Mouse (Mus musculus) neural tube, embryonic 13.5 days (tissue): ENCODE results near the gene Dagla. TPM values are rescaled to one million over a fixed set of nuclear protein-coding genes. Genes with fewer than 3 reads are reported as not detected.
A peak's percentile ranks its signal among the peaks of the same experiment; 100 is the strongest.

Experiments used
- ATAC-seq: fragments of 200-750 bp; cut with Nextera tagmentation; 2 replicates; pipeline ENCODE4 v1.8.0; 2017; ENCODE audit warnings: low read depth, mild to moderate bottlenecking, moderate TSS enrichment, moderate library complexity
- H3K27ac ChIP-seq: fragments of 300-500 bp; sonication (generic); replicated peaks from 2 replicates; pipeline ENCODE4 v1.5.1; 2015; ENCODE audit warnings: moderate library complexity, mild to moderate bottlenecking, inconsistent platforms
- H3K27me3 ChIP-seq: fragments of 300-500 bp; sonication (generic); 2 replicates; pipeline ENCODE4 v1.6.1; 2015; ENCODE audit warnings: mild to moderate bottlenecking, inconsistent platforms
- H3K36me3 ChIP-seq: fragments of 300-500 bp; sonication (generic); 2 replicates; pipeline ENCODE4 v1.6.1; 2015; ENCODE audit warnings: mild to moderate bottlenecking, inconsistent platforms
- H3K4me1 ChIP-seq: fragments of 300-500 bp; sonication (generic); replicated peaks from 2 replicates; pipeline ENCODE4 v1.6.1; 2015; ENCODE audit warnings: inconsistent platforms
- H3K4me2 ChIP-seq: fragments of 300-500 bp; sonication (generic); 2 replicates; pipeline ENCODE4 v1.6.1; 2015; ENCODE audit warnings: inconsistent platforms, mild to moderate bottlenecking, moderate library complexity
- H3K4me3 ChIP-seq: fragments of 300-500 bp; sonication (generic); 2 replicates; pipeline ENCODE4 v1.5.1; 2015; ENCODE audit warnings: mild to moderate bottlenecking, inconsistent platforms
- H3K9ac ChIP-seq: fragments of 300-500 bp; sonication (generic); 2 replicates; pipeline ENCODE4 v1.6.1; 2015; ENCODE audit warnings: moderate library complexity, mild to moderate bottlenecking, inconsistent platforms
- H3K9me3 ChIP-seq: fragments of 300-500 bp; sonication (generic); 2 replicates; pipeline ENCODE4 v1.6.1; 2016; ENCODE audit warnings: inconsistent platforms
- WGBS: fragments of 180-500 bp; shearing (Covaris S2); methylation state at CpG from one replicate; pipeline ENCODE4 v1.1.7; 2015; 5-methylcytosine and 5-hydroxymethylcytosine counted together
- polyA plus RNA-seq: library from polyadenylated mRNA; unstranded; fragments of >200 nt; fragmentation: Nextera tagmentation; extraction: Ambion mirVana; gene quantifications from 2 replicates; pipeline ENCODE4 v1.2.1, GENCODE M21; 2015

Dagla gene
- 6.3 and 6.4 TPM in 2 replicates for polyA plus RNA-seq

DNA sequence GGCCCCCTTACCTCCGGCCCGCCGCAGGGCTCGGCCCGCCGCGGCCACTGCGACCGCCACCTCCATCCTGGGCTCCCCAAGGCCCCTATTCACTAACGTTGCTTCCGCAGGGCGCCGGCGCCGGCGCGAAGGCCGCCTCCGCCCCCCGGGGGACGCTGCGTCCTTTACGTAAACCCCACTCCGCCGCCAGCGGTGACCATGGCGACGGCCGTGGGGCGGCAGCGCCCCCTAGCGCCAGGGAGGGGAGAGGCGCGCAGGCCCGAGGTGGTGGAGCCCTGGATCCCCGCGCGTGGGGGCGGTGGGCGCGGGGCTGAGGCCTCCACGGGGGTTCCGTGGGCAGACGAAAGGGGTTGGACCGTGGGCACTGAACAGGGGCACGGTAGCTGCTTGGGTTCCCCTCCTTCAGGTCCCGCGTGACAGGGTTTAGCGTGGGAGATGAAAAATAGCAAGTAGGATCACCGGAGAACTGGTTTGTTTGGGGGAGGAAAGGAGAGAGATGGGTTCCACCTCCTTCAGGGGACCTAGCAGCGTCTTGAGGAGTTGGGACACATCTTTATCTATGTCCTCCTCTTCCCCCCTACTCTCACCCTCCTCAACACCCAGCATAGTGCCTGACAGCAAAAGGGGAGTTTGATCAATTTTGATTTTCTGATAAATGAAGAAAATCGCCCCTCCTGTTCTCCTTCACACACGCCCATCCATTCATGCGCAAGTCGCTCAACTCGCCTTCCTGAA is at the start of gene Dagla:
Gene Dagla, minus strand, starts transcription at position 68 of the 735 bp plus-strand sequence.
- peak within 1 kb of the TSS; percentile 91 for H3K9ac ChIP-seq
- WGBS, result 10% methylated on average over 48 of the region's 56 CpGs
- peak within 1 kb of the TSS; percentile 79 for H3K4me3 ChIP-seq
- H3K27ac ChIP-seq, result no peak within 1 kb of the TSS
- H3K36me3 ChIP-seq, result no peaks in the 10 kb centered on the region
- H3K4me2 ChIP-seq, result peak within 1 kb of the TSS; percentile 85
- peaks cover 30% of the 10 kb centered on the region for H3K27me3 ChIP-seq
- peak; percentile 85 for ATAC-seq
- H3K4me1 ChIP-seq, result peaks cover 22% of the 10 kb centered on the region
- H3K9me3 ChIP-seq, result no peaks in the 10 kb centered on the region

DNA sequence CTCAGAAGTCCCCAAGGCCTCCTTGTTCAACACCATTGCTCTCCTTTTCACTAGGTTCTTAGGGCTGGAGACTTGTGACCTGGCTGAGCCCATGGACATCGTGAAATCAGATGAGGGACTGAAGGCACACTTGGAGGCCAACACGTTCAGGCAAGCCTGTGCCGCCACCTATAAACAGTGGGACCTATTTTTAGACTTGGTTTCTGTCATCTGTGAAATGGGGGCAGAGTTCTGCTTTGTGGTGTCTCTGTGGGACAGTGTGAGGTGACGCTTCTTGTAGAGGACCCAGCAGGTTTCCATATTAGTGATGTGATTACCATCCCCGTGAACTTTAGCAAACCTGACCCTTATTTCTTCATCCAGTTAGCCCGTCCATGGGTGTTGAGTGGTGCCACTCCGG is 47.5 kb upstream of the Dagla start:
- 90% methylated on average over 7 of the region's 7 CpGs for WGBS
- H3K9me3 ChIP-seq, result no peaks in the 10 kb centered on the region
- H3K4me2 ChIP-seq, result no peak overlapping the region
- H3K4me3 ChIP-seq, result no peak overlapping the region
- peaks cover 7% of the 10 kb centered on the region for H3K4me1 ChIP-seq
- no peaks in the 10 kb centered on the region for H3K36me3 ChIP-seq
- H3K27ac ChIP-seq, result no peak overlapping the region
- H3K27me3 ChIP-seq, result no peaks in the 10 kb centered on the region
- no peak overlapping the region for H3K9ac ChIP-seq
- no peak for ATAC-seq

DNA sequence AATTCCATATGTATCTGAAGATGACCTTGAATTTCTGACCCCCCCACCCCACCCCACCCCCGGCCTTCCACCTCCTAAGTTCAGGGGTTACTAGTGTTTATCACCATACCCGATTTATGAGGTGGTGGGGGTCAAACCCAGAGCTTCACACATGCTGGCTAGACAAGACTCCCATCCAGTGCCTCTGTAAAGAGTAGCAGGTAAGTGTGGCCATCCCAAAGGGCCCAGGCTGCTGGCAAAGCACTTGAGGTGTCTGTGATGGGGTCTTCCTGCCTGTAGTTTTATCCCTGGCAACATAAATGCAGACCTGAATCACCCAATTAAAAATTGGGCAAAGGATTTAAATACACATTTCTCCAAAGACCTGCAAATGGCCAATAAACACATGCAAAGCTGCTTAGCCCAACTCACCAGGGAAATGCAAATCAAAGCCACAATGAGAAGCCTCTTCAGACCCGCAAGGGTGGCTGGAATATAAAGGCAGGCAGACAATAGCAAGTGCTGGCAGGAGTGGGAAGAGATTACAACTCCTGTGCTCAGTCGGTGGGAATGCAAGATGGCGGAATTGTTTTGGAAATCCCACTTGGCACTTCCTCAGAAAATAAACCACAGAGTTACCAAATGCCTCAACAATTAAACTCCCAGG is 43.1 kb upstream of the Dagla start:
- H3K9ac ChIP-seq, result no peak overlapping the region
- H3K4me3 ChIP-seq, result no peak overlapping the region
- no peak for ATAC-seq
- 0 out of 2 replicates have a peak, but pooled peaks cover 3% of the 10 kb centered on the region for H3K27me3 ChIP-seq
- no peak overlapping the region for H3K27ac ChIP-seq
- no peaks in the 10 kb centered on the region for H3K36me3 ChIP-seq
- H3K9me3 ChIP-seq, result no peaks in the 10 kb centered on the region
- peaks cover 12% of the 10 kb centered on the region for H3K4me1 ChIP-seq
- no peak overlapping the region for H3K4me2 ChIP-seq
- 44% methylated on average over 5 of the region's 5 CpGs for WGBS

DNA sequence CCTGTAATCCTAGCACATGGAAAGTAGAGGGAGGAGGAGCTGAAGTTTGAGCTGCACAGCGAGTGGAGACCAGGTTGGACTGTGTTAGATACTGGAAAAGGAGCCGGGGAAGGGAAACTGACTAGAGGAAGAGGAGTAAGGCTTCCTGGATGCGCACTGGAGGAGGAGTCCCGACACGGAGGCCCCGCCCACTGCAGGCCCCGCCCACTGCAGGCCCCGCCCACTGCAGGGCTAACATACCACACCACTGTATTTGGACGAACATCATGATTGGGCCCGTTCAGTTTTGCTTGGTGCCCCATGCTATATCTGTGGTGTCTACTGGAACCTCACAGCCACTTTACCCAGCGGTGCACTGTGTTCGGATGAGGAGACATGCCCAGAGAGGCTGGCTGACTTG is 41.0 kb upstream of the Dagla start:
- 45% methylated on average over 12 of the region's 12 CpGs for WGBS
- Histone ChIP-seq H3K27me3 (0 out of 2 replicates have a peak, but pooled peaks cover 6% of the 10 kb centered on the region), H3K9me3 (no peaks in the 10 kb centered on the region), H3K4me3 (no peak overlapping the region), H3K9ac (no peak overlapping the region), H3K27ac (no peak overlapping the region), H3K4me1 (peaks cover 29% of the 10 kb centered on the region), H3K4me2 (no peak overlapping the region), H3K36me3 (no peaks in the 10 kb centered on the region)
- 0 out of 2 replicates have a peak, but pooled peaks have one; percentile 9 for ATAC-seq

DNA sequence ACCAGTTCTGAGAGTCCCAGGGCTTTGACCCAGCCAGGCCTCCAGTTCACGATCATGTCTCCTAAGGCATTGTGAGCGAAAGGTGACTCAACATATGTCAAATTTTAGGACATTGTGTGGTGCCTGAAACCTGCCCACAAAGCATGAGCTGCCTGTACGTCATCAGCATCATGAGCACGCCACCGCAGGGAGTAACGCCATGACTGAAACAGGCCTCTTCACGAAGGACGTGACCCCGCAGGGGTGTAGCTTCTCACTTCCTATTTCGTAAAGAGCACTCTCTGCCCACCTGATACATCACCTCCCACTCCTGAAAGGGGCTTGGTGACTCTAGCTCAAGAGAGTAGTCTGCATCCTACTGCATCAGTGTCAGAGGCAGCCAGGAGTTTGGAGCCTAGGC is 39.2 kb upstream of the Dagla start:
- H3K27ac ChIP-seq, result no peak overlapping the region
- peaks cover 24% of the 10 kb centered on the region; the same call in 1 of the 2 replicates for H3K27me3 ChIP-seq
- no peak overlapping the region for H3K4me2 ChIP-seq
- peaks cover 34% of the 10 kb centered on the region for H3K4me1 ChIP-seq
- no peak overlapping the region for H3K9ac ChIP-seq
- no peaks in the 10 kb centered on the region for H3K36me3 ChIP-seq
- WGBS, result 81% methylated on average over 10 of the region's 10 CpGs
- no peaks in the 10 kb centered on the region for H3K9me3 ChIP-seq
- H3K4me3 ChIP-seq, result no peak overlapping the region
- ATAC-seq, result no peak

DNA sequence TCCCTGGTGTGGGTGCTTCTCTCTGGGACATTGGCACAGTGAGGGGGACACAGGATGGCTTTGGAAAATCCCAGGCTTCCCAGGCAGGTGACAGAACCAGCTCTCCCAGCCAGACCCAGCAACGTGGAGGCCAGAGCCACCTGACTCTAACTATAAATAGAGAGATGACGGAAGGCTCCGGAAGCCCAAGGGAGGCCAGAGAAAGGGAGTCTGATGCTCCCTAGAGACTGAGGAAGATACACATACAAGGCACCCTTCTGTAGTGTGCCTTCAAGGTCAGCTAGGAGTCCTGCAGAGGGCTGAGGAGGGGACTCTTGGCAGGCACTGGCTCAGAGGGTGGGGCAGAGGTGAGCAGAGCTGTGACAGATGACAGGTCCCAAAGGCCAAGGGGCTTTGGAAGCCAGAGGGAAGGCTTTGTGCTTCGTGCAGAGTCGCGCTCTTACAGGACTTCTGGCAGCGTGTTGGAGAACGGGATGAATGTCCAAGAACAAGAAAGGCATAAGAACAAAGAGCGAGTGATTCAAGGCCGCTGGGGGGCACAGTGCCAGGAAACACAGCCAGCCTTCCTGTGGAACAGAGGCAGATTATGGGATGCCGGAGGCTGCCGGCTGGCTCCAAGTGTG is 37.3 kb upstream of the Dagla start:
- H3K36me3 ChIP-seq, result no peaks in the 10 kb centered on the region
- peaks cover 28% of the 10 kb centered on the region; the same call in 1 of the 2 replicates for H3K27me3 ChIP-seq
- H3K9me3 ChIP-seq, result no peaks in the 10 kb centered on the region
- H3K9ac ChIP-seq, result no peak overlapping the region
- H3K4me3 ChIP-seq, result no peak overlapping the region
- H3K27ac ChIP-seq, result peak overlapping the region; percentile 71
- H3K4me1 ChIP-seq, result peaks cover 34% of the 10 kb centered on the region
- 27% methylated on average over 12 of the region's 12 CpGs for WGBS
- no peak overlapping the region for H3K4me2 ChIP-seq
- ATAC-seq, result peak; percentile 48

DNA sequence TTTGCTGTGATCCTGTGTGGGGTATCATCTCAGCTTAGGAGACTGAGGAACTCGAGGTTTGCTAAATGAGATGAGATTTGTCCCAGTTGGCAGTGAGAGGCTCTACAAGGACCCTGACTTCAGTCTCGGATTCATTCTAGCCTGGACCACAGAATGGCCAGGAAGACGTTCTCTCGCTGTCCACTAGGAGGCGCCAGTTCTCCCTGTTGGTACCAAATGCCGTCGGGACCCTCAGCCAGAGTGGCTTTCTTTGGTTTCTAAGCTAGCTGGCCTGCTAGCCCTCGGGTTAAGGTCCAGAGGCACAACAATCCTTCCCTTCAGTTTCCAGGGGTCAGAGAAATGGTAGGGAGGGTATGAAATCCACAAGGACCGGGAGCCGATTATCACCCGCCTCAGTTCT is 36.5 kb upstream of the Dagla start:
- Histone ChIP-seq H3K27ac (no peak overlapping the region), H3K36me3 (no peaks in the 10 kb centered on the region), H3K4me2 (no peak overlapping the region), H3K4me1 (peaks cover 33% of the 10 kb centered on the region), H3K27me3 (peaks cover 28% of the 10 kb centered on the region; the same call in 1 of the 2 replicates), H3K4me3 (no peak overlapping the region), H3K9ac (no peak overlapping the region), H3K9me3 (no peaks in the 10 kb centered on the region)
- 17% methylated on average over 11 of the region's 11 CpGs for WGBS
- ATAC-seq, result no peak

DNA sequence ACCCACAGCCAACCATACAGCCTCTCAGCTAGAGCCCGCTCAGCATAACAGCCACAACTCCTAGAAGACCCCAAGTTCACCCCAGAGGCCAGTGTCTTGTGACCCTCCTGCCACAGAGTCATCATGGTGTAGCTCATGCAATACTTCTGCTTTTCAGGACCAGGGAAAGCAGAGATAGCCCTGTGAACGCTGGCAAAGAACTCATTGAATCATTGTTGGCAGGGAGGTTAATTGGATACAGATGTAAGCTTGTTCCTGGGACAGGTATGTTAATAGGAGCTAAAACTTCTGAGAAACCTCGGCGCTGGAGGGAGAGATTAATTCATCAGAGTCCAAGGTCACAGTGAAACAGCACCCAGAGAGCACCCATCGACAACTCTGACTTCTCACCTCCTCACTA is 36.0 kb upstream of the Dagla start:
- no peak overlapping the region for H3K4me3 ChIP-seq
- H3K36me3 ChIP-seq, result no peaks in the 10 kb centered on the region
- no peak overlapping the region for H3K27ac ChIP-seq
- no peak overlapping the region for H3K4me2 ChIP-seq
- no peaks in the 10 kb centered on the region for H3K9me3 ChIP-seq
- peaks cover 28% of the 10 kb centered on the region; the same call in 1 of the 2 replicates for H3K27me3 ChIP-seq
- 41% methylated on average over 5 of the region's 5 CpGs for WGBS
- H3K9ac ChIP-seq, result no peak overlapping the region
- ATAC-seq, result no peak
- H3K4me1 ChIP-seq, result peaks cover 32% of the 10 kb centered on the region

DNA sequence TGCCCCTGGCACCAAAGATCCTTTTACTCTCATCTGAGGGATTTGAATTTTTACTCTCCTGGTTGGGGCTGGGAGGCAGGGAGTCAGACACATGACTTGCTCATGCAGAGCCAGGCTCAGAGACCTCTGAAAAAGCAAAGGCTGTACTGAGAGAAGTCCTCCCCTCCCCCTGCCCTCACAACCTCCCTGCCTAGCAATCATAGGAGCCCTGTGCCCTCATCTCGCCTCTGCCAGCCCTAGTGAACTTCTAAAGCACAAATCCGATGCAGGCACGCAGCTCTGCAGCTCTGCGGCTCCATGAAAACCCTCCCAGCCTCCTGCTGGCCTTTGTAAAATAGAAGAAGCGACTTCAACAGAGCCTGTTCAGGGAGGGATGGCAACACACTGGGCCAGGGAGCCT is 34.6 kb upstream of the Dagla start:
- no peaks in the 10 kb centered on the region for H3K9me3 ChIP-seq
- H3K27ac ChIP-seq, result no peak overlapping the region
- H3K4me3 ChIP-seq, result no peak overlapping the region
- no peak for ATAC-seq
- H3K4me1 ChIP-seq, result peaks cover 35% of the 10 kb centered on the region
- H3K9ac ChIP-seq, result no peak overlapping the region
- WGBS, result 11% methylated on average over 5 of the region's 5 CpGs
- H3K27me3 ChIP-seq, result peaks cover 28% of the 10 kb centered on the region; the same call in 1 of the 2 replicates
- H3K4me2 ChIP-seq, result no peak overlapping the region
- no peaks in the 10 kb centered on the region for H3K36me3 ChIP-seq

DNA sequence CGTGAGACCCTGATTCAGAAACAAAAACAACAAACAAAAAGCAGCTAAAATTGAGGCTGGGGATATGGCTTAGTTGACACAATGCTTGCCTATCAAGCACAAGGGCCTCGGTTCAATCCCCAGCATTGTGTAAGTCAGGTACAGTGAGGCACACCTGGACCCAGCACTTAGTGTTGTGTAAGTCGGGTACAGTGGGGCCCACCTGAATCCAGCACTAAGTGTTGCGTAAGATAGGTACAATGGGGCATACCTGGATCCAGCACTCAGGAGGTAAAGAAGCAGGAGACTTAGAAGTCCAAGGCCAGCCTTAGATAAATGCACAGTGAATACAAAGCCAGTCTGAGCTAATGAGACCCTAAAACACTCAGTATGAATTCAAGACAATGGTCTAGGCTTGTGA is 34.0 kb upstream of the Dagla start:
- H3K4me2 ChIP-seq, result no peak overlapping the region
- ATAC-seq, result no peak
- peaks cover 35% of the 10 kb centered on the region for H3K4me1 ChIP-seq
- peaks cover 28% of the 10 kb centered on the region; the same call in 1 of the 2 replicates for H3K27me3 ChIP-seq
- H3K36me3 ChIP-seq, result no peaks in the 10 kb centered on the region
- no peak overlapping the region for H3K27ac ChIP-seq
- H3K9ac ChIP-seq, result no peak overlapping the region
- WGBS, result 83% methylated on average over 4 of the region's 4 CpGs
- no peaks in the 10 kb centered on the region for H3K9me3 ChIP-seq
- no peak overlapping the region for H3K4me3 ChIP-seq

DNA sequence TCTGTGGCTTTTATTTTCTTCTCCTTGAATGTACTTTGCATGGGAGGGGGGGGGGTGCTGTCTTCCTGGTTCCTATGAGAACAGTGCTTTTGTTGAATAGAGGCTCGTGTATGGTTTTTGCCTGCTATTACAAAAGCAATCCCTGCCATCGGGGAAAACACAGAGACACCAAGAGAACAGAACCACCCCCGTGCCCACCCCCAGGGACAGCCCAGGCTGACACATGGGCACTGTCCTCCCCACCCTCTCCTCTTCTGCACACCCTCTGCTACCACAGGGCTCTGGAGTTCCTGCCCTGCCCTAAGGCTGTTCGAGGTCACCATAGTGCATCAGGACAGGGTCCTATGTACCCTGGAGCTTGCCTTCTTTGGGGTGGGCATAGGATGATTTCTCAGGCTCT is 29.8 kb upstream of the Dagla start:
- WGBS, result 50% methylated on average over 4 of the region's 4 CpGs
- 0 out of 2 replicates have a peak, but pooled peaks have one; percentile 37 for ATAC-seq

More for the DNA sequence above, 29.8 kb upstream of the Dagla start:
- 0 out of 2 replicates have a peak, but pooled peaks cover 11% of the 10 kb centered on the region for H3K4me1 ChIP-seq
- H3K9ac ChIP-seq, result no peak overlapping the region
- no peak overlapping the region for H3K27ac ChIP-seq
- no peak overlapping the region for H3K4me3 ChIP-seq
- no peak overlapping the region for H3K4me2 ChIP-seq
- no peaks in the 10 kb centered on the region for H3K9me3 ChIP-seq
- H3K36me3 ChIP-seq, result no peaks in the 10 kb centered on the region
- H3K27me3 ChIP-seq, result peaks cover 30% of the 10 kb centered on the region
